Mouse (Mus musculus) frontal cortex, adult 2 months (tissue): ENCODE data around the gene Slc25a44. TPM values are rescaled to one million over a fixed set of nuclear protein-coding genes. Genes with fewer than 3 reads are reported as not detected.

Experiments
- DNase-seq, 2 experiments: peaks; one replicate each; pipeline ENCODE4 v3.0.0; 2022; ENCODE audit warnings: low spot score in 1 of 2; ENCODE audit errors: extremely low spot score in 1 of 2
- polyA plus RNA-seq: library from polyadenylated mRNA; depleted of rRNA; stranded (reverse); fragments of >200 nt; gene quantifications from 2 replicates; pipeline ENCODE4 v1.2.3, GENCODE M21; 2012; rRNA removed

The Slc25a44 gene
- 59.9 and 61.4 TPM in 2 replicates for polyA plus RNA-seq

DNA sequence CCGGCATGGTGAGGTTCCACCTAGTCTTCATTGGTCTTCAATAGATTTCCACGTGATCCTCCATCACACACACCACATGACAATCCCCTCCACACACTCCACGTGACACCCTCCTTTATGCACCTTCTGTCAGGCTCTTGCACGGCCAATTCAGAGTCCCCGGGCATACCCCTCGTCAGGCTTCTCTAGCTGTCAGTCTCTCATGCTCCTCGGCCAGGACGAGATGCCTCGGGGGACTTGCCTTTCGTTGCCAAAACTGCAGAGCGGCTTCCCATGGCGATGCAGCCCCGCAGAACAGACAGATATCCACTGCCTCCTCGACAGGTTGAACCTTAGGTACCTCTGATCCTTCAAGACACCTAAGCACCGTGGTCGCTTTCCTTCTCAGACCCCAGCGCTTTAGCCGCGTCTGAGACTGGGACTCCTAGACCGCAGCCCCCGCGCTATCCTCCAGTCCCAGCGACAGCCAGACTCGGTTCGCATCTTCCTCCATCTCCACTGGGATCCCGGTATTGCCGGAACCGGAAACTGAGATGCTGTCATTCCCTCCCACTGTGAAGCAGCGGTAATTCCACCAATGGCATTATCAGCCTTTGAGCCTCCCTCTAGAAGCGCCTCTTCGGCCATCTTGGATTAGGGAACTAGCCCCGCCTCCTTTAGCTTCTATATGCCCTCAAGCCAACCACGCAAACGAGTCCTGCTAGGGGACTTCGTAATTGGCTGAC lies at the start of gene Slc25a44:
Gene Slc25a44, minus strand, starts transcription at position 535 of the 725 bp plus-strand sequence.
- DNase-seq = peak; percentile 96 to 98

GRCm38 (mm10) chr3:88473571-88473970 lies 48.6 kb upstream of the Slc25a44 start:
- DNase-seq = no peak

DNA sequence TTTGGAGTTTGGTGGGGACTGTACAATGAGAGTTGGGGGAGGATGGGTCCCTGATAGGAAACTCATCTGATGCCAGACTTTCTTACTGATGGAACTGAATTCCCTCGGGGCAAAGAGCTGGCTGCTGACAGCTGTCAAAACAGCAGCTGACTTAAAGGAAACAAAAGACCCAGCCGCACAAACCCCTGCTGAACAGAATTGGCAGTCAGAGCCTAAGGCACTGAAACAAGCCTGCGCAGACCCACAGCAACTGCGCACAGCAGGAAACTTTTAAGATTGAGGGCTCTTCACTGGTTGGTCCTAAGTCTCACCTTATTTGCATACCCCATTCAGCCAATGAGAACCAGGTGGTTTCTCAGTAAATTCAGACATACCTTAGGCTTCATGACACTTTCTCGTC lies 48.1 kb upstream of the Slc25a44 start:
- no peak for DNase-seq

GRCm38 (mm10) chr3:88470943-88471479 lies 46.1 kb upstream of the Slc25a44 start:
- DNase-seq = no peak

DNA sequence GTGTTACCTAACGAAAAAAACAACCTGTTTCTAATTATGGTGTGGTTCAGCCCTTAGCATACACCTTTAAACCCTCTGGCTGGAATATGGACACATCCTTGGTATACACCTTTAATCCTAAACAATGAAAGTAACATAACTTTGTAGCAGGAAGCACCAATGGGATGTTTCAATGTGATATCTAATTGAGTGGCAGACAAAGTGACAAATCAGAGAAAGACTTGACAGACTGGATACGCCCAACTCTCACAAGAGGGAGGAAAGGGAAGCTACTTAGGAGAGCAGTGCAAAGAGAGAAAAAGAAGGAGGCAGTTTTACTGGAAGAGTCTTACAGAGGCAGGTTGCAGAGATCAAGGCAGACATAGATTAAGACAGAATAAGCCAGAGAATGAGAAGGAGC lies 44.5 kb upstream of the Slc25a44 start:
- DNase-seq = no peak

DNA sequence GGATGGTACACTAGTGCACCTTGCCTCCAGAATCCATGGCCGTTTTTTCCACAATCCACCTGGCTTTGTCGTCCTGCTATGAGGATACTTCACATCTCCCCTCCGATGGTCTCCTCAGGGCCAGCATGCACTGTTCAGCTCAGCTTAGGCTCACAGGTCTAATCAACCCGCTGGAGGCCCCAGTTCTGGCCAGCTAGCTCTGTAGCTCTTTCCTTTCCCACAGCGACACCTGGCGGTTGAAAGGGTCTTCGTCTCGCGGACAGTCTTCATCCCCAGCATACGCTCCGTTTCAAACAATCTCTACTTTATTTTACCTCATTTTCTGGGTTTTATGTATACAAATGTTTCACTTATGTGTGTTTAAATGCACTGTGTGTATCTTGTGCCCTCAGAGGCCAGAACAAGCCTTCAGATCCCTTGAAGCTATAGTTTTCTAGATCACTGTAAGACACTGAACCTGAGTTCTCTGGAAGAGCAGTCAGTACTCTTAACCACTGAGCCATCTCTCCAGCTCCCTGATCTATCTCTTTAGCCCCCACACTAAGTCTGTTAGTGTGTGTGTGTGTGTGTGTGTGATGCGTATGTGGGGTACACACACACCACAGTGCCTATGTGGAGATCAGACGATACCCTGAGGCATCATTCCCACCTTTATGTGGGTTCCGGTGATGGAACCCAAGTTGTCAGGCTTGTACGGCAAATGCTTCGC lies 42.3 kb upstream of the Slc25a44 start:
- peak in 1 of 2 experiments; percentile 95 for DNase-seq

- no peak for DNase-seq
Measured at GRCm38 (mm10) chr3:88465127-88465526, 40.2 kb upstream of the Slc25a44 start.

- DNase-seq = no peak
Measured at GRCm38 (mm10) chr3:88464425-88464824, 39.5 kb upstream of the Slc25a44 start.

GRCm38 (mm10) chr3:88460983-88461696 lies 36.2 kb upstream of the Slc25a44 start, which contains the start of gene Sema4a:
TSS of gene Sema4a (minus strand) at chr3:88461182.
- no peak for DNase-seq

DNA sequence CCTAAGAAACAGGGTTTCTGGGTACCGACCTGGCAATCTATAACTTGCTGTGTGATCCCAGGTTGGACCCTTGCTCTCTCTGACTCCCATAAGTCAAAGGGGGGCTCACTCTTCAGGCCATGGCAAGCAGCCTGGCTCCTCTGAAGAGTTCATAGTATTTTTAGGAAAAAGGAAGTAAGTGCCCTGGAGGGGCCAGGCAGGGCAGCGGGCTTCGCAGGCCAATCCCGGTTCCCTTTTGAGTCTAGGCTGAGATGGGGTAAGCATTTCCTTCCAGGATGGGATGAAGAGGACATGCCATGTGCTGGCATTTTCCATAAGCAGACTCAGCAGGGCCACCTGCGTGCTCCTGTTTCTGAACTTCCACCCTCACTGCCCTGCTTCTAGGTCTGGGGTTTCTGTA lies 35.1 kb upstream of the Slc25a44 start:
- DNase-seq = no peak

- peak in 1 of 2 experiments; percentile 67 for DNase-seq
Measured at GRCm38 (mm10) chr3:88458778-88459219, 33.9 kb upstream of the Slc25a44 start.

DNA sequence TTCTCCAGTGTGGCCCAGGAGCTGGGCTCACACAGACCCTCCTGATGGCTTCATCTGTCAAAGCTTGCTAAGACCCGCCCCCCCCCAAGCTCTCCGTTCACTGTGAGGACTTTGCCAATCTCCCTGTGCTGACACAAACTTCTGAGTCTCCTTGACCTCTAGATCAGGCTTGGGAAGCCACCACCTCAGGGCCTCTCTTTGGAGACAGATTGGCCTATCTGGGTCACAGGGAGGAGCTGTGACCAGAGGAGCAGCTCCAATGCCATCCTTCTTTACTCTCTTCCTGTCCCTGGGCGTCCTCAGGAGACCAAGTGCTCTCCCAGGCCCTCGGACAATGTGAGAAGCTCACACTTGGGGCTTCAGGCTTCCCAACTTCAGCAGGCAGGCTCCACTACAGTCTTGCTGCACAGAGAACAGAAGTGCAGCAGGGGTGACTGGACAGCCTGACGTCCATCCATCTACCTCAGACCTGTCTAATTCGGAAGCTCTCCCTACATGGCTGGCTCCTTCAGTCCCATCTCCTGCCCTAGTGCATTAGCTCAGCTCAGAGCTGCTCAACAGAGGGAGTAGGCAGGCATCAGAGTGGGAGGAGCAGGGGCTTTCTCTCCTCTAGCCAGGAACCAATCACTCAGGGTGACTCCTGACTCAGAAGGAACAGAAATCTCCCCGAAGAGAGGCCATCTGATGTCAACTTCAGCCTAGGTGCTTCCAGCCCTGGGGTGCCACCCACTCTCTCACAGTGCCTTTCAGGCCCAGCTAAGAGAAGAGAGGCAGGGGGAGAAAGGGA lies 32.0 kb upstream of the Slc25a44 start:
- DNase-seq = no peak

DNA sequence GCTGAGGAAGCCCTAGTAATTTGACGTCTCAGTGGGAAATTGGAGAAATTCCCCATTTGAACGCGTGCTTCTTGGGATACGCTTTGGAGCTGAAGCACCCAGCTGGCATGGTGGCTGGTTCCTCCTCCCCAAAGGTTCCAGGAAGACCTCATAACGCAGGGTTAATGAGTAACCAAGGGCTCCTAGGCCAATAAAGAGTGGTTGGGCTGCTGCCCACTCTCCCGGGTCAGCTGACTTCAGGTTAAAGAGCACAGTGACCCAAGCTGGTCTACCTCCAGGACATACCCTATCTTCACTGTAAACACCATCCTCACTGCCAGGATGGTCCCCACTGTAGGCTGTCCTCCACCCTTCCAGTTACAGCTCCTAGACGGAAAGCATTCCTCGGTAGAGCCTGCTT lies 31.4 kb upstream of the Slc25a44 start:
- no peak for DNase-seq

- DNase-seq = no peak
Measured at GRCm38 (mm10) chr3:88455588-88456264, 30.8 kb upstream of the Slc25a44 start.

DNA sequence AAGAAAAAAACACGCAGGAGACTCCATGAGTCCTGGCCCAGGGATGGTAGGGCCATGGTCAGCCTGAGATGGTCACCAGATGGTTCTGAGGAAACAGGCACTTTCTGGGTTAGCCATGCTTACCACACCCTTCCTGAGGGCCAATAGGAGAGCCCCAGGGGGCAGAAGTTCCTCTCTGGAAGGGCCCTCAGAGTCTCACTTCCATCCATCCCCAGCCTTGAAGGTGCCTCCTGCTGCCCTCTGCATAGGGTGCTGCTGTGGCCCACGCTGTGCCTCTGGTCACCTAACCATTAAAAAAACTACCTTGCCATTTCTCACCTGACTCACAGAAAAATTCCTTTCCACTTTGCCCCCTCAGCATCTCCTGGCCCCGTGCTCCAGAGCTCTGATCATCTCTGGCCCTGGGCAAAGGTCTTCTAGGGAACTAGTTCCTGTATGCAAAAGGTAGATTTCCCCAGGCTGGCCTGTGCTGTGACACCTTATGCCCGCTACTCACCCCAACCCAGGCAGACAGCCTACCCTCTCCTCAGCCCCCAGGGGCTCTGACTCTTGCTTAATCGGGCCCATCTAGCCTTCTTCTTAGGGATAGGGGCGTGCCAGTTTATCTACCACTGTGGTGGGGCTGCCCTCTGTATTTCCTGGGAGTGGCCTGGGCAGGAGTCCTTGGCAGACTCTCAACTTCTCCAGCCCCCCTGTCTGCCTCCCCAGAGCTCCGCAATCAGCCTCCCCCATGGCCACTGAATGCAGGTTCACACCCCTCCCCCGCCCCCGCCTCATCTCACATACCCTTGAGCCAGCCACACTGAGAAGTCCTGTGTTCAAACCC lies 30.0 kb upstream of the Slc25a44 start:
- DNase-seq = no peak

- no peak for DNase-seq
Measured at GRCm38 (mm10) chr3:88453986-88454385, 29.0 kb upstream of the Slc25a44 start.

DNA sequence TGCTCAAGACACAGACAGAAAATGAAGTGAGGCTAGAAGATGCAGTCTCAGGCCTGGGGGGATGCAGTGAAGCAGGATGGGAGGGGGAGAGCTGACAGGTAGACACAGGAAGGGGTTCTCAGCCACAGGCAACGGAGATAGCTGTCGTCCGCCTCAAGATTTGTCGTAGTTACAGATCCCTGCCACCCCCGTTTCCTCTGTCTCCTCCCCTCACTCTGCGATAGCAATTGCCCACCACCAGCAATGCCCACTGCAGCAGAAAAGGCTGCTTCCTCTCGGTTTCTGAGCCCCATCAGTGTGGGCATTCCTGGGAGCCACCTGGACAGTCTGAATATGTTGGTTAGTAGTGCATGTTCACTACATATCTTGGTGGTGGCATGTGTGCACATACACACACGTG lies 28.4 kb upstream of the Slc25a44 start:
- DNase-seq = no peak

DNA sequence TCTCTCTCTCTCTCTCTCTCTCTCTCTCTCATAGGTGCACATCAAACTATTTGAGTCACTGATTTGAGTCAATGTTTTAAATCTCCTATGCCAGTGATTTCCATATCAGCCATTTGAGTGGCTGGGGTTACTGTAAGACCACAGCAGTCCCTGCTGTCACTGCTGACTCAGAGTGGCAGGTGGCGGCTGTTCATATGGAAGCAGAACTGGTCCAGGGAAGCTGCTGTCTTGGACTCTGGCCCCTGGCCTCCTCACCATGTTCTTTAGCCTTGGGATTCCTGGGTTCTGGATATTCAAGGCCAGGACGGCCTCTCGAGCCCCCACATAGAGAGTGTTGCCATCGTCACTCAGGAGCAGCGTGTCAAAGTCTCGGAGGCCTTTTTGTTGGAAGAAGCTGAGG lies 27.8 kb upstream of the Slc25a44 start:
- no peak for DNase-seq

DNA sequence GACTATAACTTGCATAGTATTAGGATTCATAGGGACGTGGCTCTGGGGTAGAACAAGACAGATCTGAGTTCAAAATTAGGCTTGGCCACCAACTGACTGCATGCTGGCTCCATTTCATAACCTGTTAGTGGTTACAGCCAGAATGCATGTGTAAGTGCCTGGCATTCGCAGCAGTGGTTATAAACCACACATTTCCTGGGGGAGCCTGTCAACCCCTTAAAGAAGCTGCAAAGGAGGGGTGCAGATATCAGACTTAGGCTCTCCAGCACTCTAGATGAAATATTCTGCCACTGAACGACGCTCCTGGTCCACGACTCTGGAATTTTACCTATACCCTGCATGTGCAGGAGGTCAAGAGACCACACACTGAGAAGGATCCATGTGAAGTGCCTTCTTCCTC lies 27.3 kb upstream of the Slc25a44 start:
- DNase-seq = no peak
